Mouse (Mus musculus) stomach, postnatal 0 days (tissue): ENCODE measurements around the gene Kat5. TPM values are rescaled to one million over a fixed set of nuclear protein-coding genes. Genes with fewer than 3 reads are reported as not detected.
A peak's percentile ranks its signal among the peaks of the same experiment; 100 is the strongest.

Source experiments
- ATAC-seq: fragments of 200-750 bp; cut with Nextera tagmentation; 2 replicates; pipeline ENCODE4 v1.8.0; 2017; ENCODE audit not compliant: low FRiP score, low TSS enrichment
- DNase-seq: peaks from one replicate; pipeline ENCODE4 v3.0.0-alpha.2; 2016; ENCODE audit warnings: low spot score
- H3K27ac ChIP-seq: fragments of 300-500 bp; sonication (generic); replicated peaks from 2 replicates; pipeline ENCODE4 v1.5.1; 2014; ENCODE audit warnings: mild to moderate bottlenecking, control low read depth
- H3K27me3 ChIP-seq: fragments of 300-500 bp; sonication (generic); 2 replicates; pipeline ENCODE4 v1.6.1; 2014; ENCODE audit warnings: low read length; ENCODE audit not compliant: control insufficient read depth, insufficient read depth
- H3K36me3 ChIP-seq: fragments of 300-500 bp; sonication (generic); 2 replicates; pipeline ENCODE4 v1.6.1; 2014; ENCODE audit warnings: low read length, mixed read lengths; ENCODE audit not compliant: control insufficient read depth, insufficient read depth
- H3K4me1 ChIP-seq: fragments of 300-500 bp; sonication (generic); replicated peaks from 2 replicates; pipeline ENCODE4 v1.6.1; 2014; ENCODE audit warnings: antibody characterized with exemption; ENCODE audit not compliant: control insufficient read depth, insufficient read depth
- H3K4me2 ChIP-seq: fragments of 300-500 bp; sonication (generic); replicated peaks from 2 replicates; pipeline ENCODE4 v1.6.1; 2014; ENCODE audit warnings: low read depth, mild to moderate bottlenecking, control low read depth, moderate library complexity
- H3K4me3 ChIP-seq: fragments of 300-500 bp; sonication (generic); 2 replicates; pipeline ENCODE4 v1.5.1; 2014; ENCODE audit warnings: low read depth, low read length, control low read depth
- H3K9ac ChIP-seq: fragments of 300-500 bp; sonication (generic); 2 replicates; pipeline ENCODE4 v1.6.1; 2014; ENCODE audit warnings: mild to moderate bottlenecking, low read length, control low read depth, mixed read lengths
- H3K9me3 ChIP-seq: fragments of 300-500 bp; sonication (generic); 2 replicates; pipeline ENCODE4 v1.6.1; 2016; ENCODE audit warnings: low read length; ENCODE audit not compliant: control insufficient read depth
- CTCF ChIP-seq: IDR thresholded peaks from 2 replicates; pipeline ENCODE4 v1.5.1; 2016; ENCODE audit warnings: antibody characterized with exemption, low read depth, mild to moderate bottlenecking, moderate library complexity
- EP300 ChIP-seq: optimal IDR thresholded peaks from 2 replicates; pipeline ENCODE3; 2016; ENCODE audit warnings: antibody characterized with exemption
- WGBS: fragments of 180-500 bp; shearing (Covaris S2); extraction: QIAGEN DNeasy Blood & Tissue Kit; methylation state at CpG from one replicate; pipeline ENCODE4 v1.1.7; 2014; 5-methylcytosine and 5-hydroxymethylcytosine counted together
- polyA plus RNA-seq: library from polyadenylated mRNA; unstranded; fragments of >200 nt; fragmentation: Nextera tagmentation; extraction: Ambion mirVana; gene quantifications from 2 replicates; pipeline ENCODE4 v1.2.1, GENCODE M21; 2015

Kat5 gene
- 31.8 and 37.9 TPM in 2 replicates for polyA plus RNA-seq

- Histone ChIP-seq H3K36me3 (peaks cover 18% of the 10 kb centered on the region), H3K4me2 (peak within 1 kb of the TSS; percentile 77), H3K4me3 (peak within 1 kb of the TSS; percentile 74), H3K27me3 (no peaks in the 10 kb centered on the region), H3K9ac (peak within 1 kb of the TSS; percentile 90), H3K9me3 (no peaks in the 10 kb centered on the region), H3K27ac (peak within 1 kb of the TSS; percentile 97), H3K4me1 (0 out of 2 replicates have a peak, but pooled peaks cover 4% of the 10 kb centered on the region)
- under 1% methylated on average over 55 of the region's 55 CpGs for WGBS
- TF ChIP-seq CTCF (peak; percentile 37; the same call in 1 of the 2 replicates), EP300 (no peak)
- DNase-seq: peak; percentile 91
- ATAC-seq: peak; percentile 92
These were observed at the start of gene Kat5 for GRCm38 (mm10) chr19:5609547-5610404. Gene Kat5 (minus strand): TSS chr19:5610237.

DNA sequence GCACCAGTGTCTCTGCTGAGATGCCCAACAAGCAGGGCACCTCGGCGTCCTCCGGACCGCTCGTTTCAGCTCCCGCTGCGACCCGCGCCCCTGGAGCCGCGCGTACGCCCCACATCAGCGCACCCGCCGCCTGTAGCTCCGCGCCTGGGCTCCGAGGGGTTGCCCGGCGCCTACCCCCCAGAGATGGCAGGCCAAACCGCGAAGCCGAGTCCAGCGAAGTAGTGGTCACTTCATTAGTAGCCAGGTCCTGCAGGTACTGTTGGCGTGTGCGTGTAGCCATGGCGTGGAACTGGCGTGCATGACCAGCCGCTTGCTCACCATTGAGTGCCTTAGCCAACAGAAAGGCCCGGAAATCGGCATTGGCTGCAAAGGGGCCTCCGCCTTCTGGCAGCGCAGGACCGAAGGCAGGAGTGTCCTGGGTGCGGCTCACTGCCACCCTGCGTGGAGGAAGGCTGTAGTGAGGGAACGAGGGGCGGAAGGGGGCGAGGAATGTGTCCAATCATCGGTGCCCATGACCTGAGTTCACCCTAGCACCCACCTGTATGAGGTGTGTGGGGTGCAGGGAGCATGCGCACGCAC is 44.8 kb upstream of the Kat5 start:
- Histone ChIP-seq H3K9me3 (no peaks in the 10 kb centered on the region), H3K27me3 (no peaks in the 10 kb centered on the region), H3K4me1 (no peaks in the 10 kb centered on the region), H3K27ac (no peak overlapping the region), H3K4me2 (peak overlapping the region; percentile 56), H3K9ac (peak overlapping the region; percentile 18; the same call in 1 of the 2 replicates), H3K4me3 (peak overlapping the region; percentile 26), H3K36me3 (peaks cover 8% of the 10 kb centered on the region; the same call in 1 of the 2 replicates)
- ATAC-seq: peak; percentile 27; the same call in 1 of the 2 replicates
- DNase-seq: peak; percentile 56
- TF ChIP-seq EP300 (no peak), CTCF (no peak)
- WGBS: 36% methylated on average over 43 of the region's 43 CpGs

- Histone ChIP-seq H3K9me3 (no peaks in the 10 kb centered on the region), H3K27me3 (no peaks in the 10 kb centered on the region), H3K4me1 (no peaks in the 10 kb centered on the region), H3K27ac (no peak overlapping the region), H3K4me2 (peak overlapping the region; percentile 56), H3K36me3 (peaks cover 8% of the 10 kb centered on the region; the same call in 1 of the 2 replicates), H3K9ac (peak overlapping the region; percentile 23; the same call in 1 of the 2 replicates), H3K4me3 (peak overlapping the region; percentile 26)
- WGBS: 25% methylated on average over 57 of the region's 62 CpGs
- TF ChIP-seq EP300 (no peak), CTCF (no peak)
- peak; percentile 79 for DNase-seq
- ATAC-seq: peak; percentile 77
These were observed 44.1 kb upstream of the Kat5 start for GRCm38 (mm10) chr19:5653969-5654719.

DNA sequence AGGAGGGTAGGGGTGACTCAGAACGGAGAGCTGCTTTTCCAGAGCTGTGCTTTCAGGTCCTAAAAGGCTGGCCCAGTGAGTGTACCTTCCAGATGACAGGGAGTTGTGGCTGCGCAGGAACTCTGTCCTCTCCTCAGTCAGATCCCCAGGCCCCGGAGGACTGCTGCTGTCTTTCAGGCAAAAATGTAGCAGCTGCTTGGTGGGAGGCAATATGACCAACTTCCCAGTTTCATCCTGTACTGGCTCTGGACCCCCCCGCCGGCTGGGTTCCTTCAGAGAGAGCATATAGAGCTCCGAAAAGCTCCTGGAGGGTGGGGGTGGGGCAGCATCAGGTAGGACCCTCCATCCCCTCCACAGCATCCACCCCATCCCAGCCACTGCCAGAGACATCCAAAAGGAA is 42.5 kb upstream of the Kat5 start:
- DNase-seq (no peak), ATAC-seq (no peak)
- Histone ChIP-seq H3K4me2 (no peak overlapping the region), H3K4me3 (no peak overlapping the region), H3K36me3 (peaks cover 11% of the 10 kb centered on the region; the same call in 1 of the 2 replicates), H3K9ac (no peak overlapping the region), H3K27ac (no peak overlapping the region), H3K4me1 (no peaks in the 10 kb centered on the region), H3K27me3 (no peaks in the 10 kb centered on the region), H3K9me3 (no peaks in the 10 kb centered on the region)
- no peak for TF ChIP-seq CTCF
- TF ChIP-seq EP300: no peak
- 89% methylated on average over 6 of the region's 6 CpGs for WGBS

DNA sequence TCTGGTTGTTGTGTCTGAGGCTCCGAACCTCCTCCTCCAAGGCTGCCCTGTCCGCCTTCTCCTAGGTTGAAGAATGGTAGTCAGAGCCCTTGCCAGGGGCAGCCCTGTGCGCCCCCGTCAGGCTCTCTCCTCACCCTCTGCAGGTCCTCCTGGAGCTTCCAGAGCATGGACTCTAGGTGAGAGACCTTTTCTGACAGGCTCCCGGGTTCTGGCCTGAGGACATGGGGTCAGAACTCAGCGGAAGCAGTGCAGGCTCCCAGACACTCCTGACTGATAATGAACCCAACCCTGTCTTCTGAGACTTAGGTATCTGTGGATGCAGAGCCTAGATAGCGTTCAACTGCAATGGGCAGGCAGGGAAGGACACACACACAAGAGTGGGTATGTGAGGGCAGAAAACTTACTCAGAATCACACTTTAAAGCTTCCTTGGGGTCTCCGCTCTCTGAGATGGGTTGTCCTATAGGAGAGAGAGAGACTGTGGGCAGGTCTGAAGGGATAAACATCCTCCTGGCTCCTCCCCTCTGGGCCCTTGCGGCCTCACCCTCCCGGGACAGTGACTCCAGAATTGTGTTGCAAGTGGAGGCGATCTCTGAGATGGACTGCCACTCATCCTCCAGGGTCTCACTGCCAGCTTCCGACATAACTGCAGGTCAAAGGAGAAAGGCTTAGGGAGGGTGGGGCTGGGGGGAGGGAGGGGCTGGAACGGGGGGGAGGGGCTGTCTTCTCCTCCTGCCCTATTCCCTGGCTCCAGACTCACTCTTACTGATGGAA is 41.7 kb upstream of the Kat5 start:
- Histone ChIP-seq H3K9ac (no peak overlapping the region), H3K9me3 (no peaks in the 10 kb centered on the region), H3K27ac (no peak overlapping the region), H3K4me2 (no peak overlapping the region), H3K36me3 (peaks cover 17% of the 10 kb centered on the region), H3K4me3 (no peak overlapping the region), H3K27me3 (no peaks in the 10 kb centered on the region), H3K4me1 (no peaks in the 10 kb centered on the region)
- no peak for ATAC-seq
- no peak for TF ChIP-seq CTCF
- no peak for DNase-seq
- 71% methylated on average over 13 of the region's 13 CpGs for WGBS
